Mouse (Mus musculus) stomach, postnatal 0 days (tissue): Measurements from ENCODE around the gene Spcs2. TPM values are rescaled to one million over a fixed set of nuclear protein-coding genes. Genes with fewer than 3 reads are reported as not detected.
"Not testable (repeated sequence)": the region's sequence is repeated elsewhere in the genome, so short reads cannot be mapped to it uniquely, and the experiment has no call there.

Experiments used
- ATAC-seq: fragments of 200-750 bp; cut with Nextera tagmentation; 2 replicates; pipeline ENCODE4 v1.8.0; 2017; ENCODE audit not compliant: low FRiP score, low TSS enrichment
- DNase-seq: peaks from one replicate; pipeline ENCODE4 v3.0.0-alpha.2; 2016; ENCODE audit warnings: low spot score
- H3K27ac ChIP-seq: fragments of 300-500 bp; sonication (generic); replicated peaks from 2 replicates; pipeline ENCODE4 v1.5.1; 2014; ENCODE audit warnings: mild to moderate bottlenecking, control low read depth
- H3K27me3 ChIP-seq: fragments of 300-500 bp; sonication (generic); 2 replicates; pipeline ENCODE4 v1.6.1; 2014; ENCODE audit warnings: low read length; ENCODE audit not compliant: control insufficient read depth, insufficient read depth
- H3K36me3 ChIP-seq: fragments of 300-500 bp; sonication (generic); 2 replicates; pipeline ENCODE4 v1.6.1; 2014; ENCODE audit warnings: low read length, mixed read lengths; ENCODE audit not compliant: control insufficient read depth, insufficient read depth
- H3K4me1 ChIP-seq: fragments of 300-500 bp; sonication (generic); replicated peaks from 2 replicates; pipeline ENCODE4 v1.6.1; 2014; ENCODE audit warnings: antibody characterized with exemption; ENCODE audit not compliant: control insufficient read depth, insufficient read depth
- H3K4me2 ChIP-seq: fragments of 300-500 bp; sonication (generic); replicated peaks from 2 replicates; pipeline ENCODE4 v1.6.1; 2014; ENCODE audit warnings: low read depth, mild to moderate bottlenecking, control low read depth, moderate library complexity
- H3K4me3 ChIP-seq: fragments of 300-500 bp; sonication (generic); 2 replicates; pipeline ENCODE4 v1.5.1; 2014; ENCODE audit warnings: low read depth, low read length, control low read depth
- H3K9ac ChIP-seq: fragments of 300-500 bp; sonication (generic); 2 replicates; pipeline ENCODE4 v1.6.1; 2014; ENCODE audit warnings: mild to moderate bottlenecking, low read length, control low read depth, mixed read lengths
- H3K9me3 ChIP-seq: fragments of 300-500 bp; sonication (generic); 2 replicates; pipeline ENCODE4 v1.6.1; 2016; ENCODE audit warnings: low read length; ENCODE audit not compliant: control insufficient read depth
- CTCF ChIP-seq: IDR thresholded peaks from 2 replicates; pipeline ENCODE4 v1.5.1; 2016; ENCODE audit warnings: antibody characterized with exemption, low read depth, mild to moderate bottlenecking, moderate library complexity
- EP300 ChIP-seq: optimal IDR thresholded peaks from 2 replicates; pipeline ENCODE3; 2016; ENCODE audit warnings: antibody characterized with exemption
- WGBS: fragments of 180-500 bp; shearing (Covaris S2); extraction: QIAGEN DNeasy Blood & Tissue Kit; methylation state at CpG from one replicate; pipeline ENCODE4 v1.1.7; 2014; 5-methylcytosine and 5-hydroxymethylcytosine counted together
- polyA plus RNA-seq: library from polyadenylated mRNA; unstranded; fragments of >200 nt; fragmentation: Nextera tagmentation; extraction: Ambion mirVana; gene quantifications from 2 replicates; pipeline ENCODE4 v1.2.1, GENCODE M21; 2015

Gene Spcs2
- polyA plus RNA-seq, 1 experiment from 2014 or later, result 308 TPM

- Histone ChIP-seq H3K27ac (no peak overlapping the region), H3K4me1 (no peaks in the 10 kb centered on the region), H3K36me3 (peaks cover 9% of the 10 kb centered on the region), H3K4me2 (no peak overlapping the region), H3K9ac (no peak overlapping the region), H3K4me3 (no peak overlapping the region), H3K27me3 (no peaks in the 10 kb centered on the region), H3K9me3 (no peaks in the 10 kb centered on the region)
- ATAC-seq (no peak), DNase-seq (peak; percentile 61)
- TF ChIP-seq CTCF (peak; percentile 75), EP300 (no peak)
- 90% methylated on average over 11 of the region's 11 CpGs for WGBS
Observed at GRCm38 (mm10) chr7:99813394-99813793, 49.9 kb downstream of the Spcs2 start.

GRCm38 (mm10) chr7:99811661-99812060 lies 51.6 kb downstream of the Spcs2 start:
- H3K9ac ChIP-seq, result no peak overlapping the region
- WGBS, result 65% methylated on average over 4 of the region's 4 CpGs
- no peak overlapping the region for H3K4me2 ChIP-seq
- ATAC-seq, result no peak
- no peak overlapping the region for H3K4me3 ChIP-seq
- no peaks in the 10 kb centered on the region for H3K9me3 ChIP-seq
- no peak for DNase-seq
- peaks cover 9% of the 10 kb centered on the region for H3K36me3 ChIP-seq
- no peaks in the 10 kb centered on the region for H3K27me3 ChIP-seq
- TF ChIP-seq CTCF (no peak), EP300 (no peak)
- no peaks in the 10 kb centered on the region for H3K4me1 ChIP-seq
- H3K27ac ChIP-seq, result no peak overlapping the region

GRCm38 (mm10) chr7:99810814-99811213 lies 52.4 kb downstream of the Spcs2 start:
- Histone ChIP-seq H3K9me3 (no peaks in the 10 kb centered on the region), H3K9ac (no peak overlapping the region), H3K4me3 (no peak overlapping the region), H3K27ac (no peak overlapping the region), H3K4me2 (no peak overlapping the region), H3K36me3 (peaks cover 9% of the 10 kb centered on the region), H3K4me1 (no peaks in the 10 kb centered on the region), H3K27me3 (no peaks in the 10 kb centered on the region)
- ATAC-seq (no peak), DNase-seq (no peak)
- 68% methylated on average over 2 of the region's 2 CpGs for whole genome bisulfite sequencing
- TF ChIP-seq CTCF, result no peak
- no peak for TF ChIP-seq EP300

GRCm38 (mm10) chr7:99807043-99807442 lies 56.2 kb downstream of the Spcs2 start:
- not testable (repeated sequence) for H3K4me1 ChIP-seq, H3K4me3 ChIP-seq, H3K27me3 ChIP-seq, H3K36me3 ChIP-seq, DNase-seq, H3K27ac ChIP-seq, H3K9me3 ChIP-seq, H3K4me2 ChIP-seq, H3K9ac ChIP-seq, ATAC-seq
- WGBS, result 46% methylated on average over 7 of the region's 7 CpGs

DNA sequence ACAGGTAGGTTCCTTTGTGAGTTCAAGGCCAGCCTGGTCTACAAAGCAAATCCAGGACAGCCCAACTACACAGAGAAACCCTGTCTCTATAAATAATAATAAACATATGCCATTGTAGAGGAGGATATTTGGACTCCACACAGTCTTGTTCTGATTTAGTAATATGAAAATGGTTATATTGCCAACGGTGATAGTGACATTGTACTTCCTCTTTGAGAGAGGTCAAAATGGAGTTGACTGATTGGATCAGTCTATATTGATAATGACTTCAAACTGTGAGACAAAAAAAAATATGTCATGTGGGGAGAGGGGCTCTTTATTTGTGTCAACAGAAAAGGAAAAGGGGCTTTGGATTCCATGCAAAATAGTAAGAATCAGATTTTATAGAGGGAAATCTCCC lies 57.9 kb downstream of the Spcs2 start:
- no peak overlapping the region for H3K9ac ChIP-seq
- TF ChIP-seq CTCF (no peak), EP300 (no peak)
- 87% methylated on average over 1 of the region's 1 CpGs for WGBS
- H3K27me3 ChIP-seq, result no peaks in the 10 kb centered on the region
- no peak overlapping the region for H3K4me2 ChIP-seq
- H3K9me3 ChIP-seq, result no peaks in the 10 kb centered on the region
- DNase-seq (no peak), ATAC-seq (no peak)
- H3K4me1 ChIP-seq, result no peaks in the 10 kb centered on the region
- no peak overlapping the region for H3K27ac ChIP-seq
- no peaks in the 10 kb centered on the region for H3K36me3 ChIP-seq
- no peak overlapping the region for H3K4me3 ChIP-seq

DNA sequence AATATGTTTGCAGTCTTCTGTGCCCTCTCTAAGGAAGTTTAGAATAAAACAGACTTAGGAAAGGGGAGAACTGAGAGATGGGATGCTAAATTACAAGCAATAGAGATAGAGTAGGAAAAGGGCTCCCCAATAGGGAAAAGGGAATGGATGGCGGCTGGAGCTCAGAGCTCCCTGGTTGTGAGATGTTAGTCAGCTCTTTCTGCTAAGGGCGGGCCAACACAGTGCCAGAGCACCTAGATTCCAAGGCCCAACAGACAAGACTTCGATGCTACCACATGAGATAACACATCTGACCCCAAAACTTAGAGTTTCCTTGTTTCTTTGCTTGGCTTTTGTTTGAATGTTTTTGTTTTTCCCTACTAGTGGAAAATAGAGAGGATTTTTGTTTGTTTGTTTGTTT lies 59.2 kb downstream of the Spcs2 start:
- H3K36me3 ChIP-seq, H3K9me3 ChIP-seq, H3K4me2 ChIP-seq, ATAC-seq, H3K4me1 ChIP-seq, H3K27ac ChIP-seq, H3K27me3 ChIP-seq, H3K4me3 ChIP-seq, H3K9ac ChIP-seq, DNase-seq: not testable (repeated sequence)
- WGBS, result 85% methylated on average over 3 of the region's 3 CpGs

- TF ChIP-seq CTCF (no peak), EP300 (no peak)
- no peak overlapping the region for H3K4me3 ChIP-seq
- H3K4me2 ChIP-seq, result no peak overlapping the region
- no peaks in the 10 kb centered on the region for H3K9me3 ChIP-seq
- DNase-seq (no peak), ATAC-seq (no peak)
- H3K27me3 ChIP-seq, result no peaks in the 10 kb centered on the region
- no peak overlapping the region for H3K9ac ChIP-seq
- WGBS, result 48% methylated on average over 8 of the region's 8 CpGs
- no peaks in the 10 kb centered on the region for H3K36me3 ChIP-seq
- H3K4me1 ChIP-seq, result no peaks in the 10 kb centered on the region
- no peak overlapping the region for H3K27ac ChIP-seq
Observed at GRCm38 (mm10) chr7:99803535-99803934, 59.7 kb downstream of the Spcs2 start.
